Mouse (Mus musculus) midbrain, embryonic 13.5 days (tissue): ENCODE data around the gene Avl9. TPM values are rescaled to one million over a fixed set of nuclear protein-coding genes. Genes with fewer than 3 reads are reported as not detected.

ENCODE experiments used
- ATAC-seq: fragments of 200-750 bp; cut with Nextera tagmentation; 2 replicates; pipeline ENCODE4 v1.8.0; 2017; ENCODE audit warnings: mild to moderate bottlenecking, moderate TSS enrichment, moderate library complexity
- H3K27ac ChIP-seq: fragments of 300-500 bp; sonication (generic); 2 replicates; pipeline ENCODE4 v1.5.1; 2015; ENCODE audit warnings: inconsistent platforms, mild to moderate bottlenecking, moderate library complexity
- H3K27me3 ChIP-seq: fragments of 300-500 bp; sonication (generic); 2 replicates; pipeline ENCODE4 v1.6.1; 2015; ENCODE audit warnings: mild to moderate bottlenecking, inconsistent platforms
- H3K36me3 ChIP-seq: fragments of 300-500 bp; sonication (generic); 2 replicates; pipeline ENCODE4 v1.6.1; 2015; ENCODE audit warnings: mild to moderate bottlenecking, inconsistent platforms
- H3K4me1 ChIP-seq: fragments of 300-500 bp; sonication (generic); replicated peaks from 2 replicates; pipeline ENCODE4 v1.6.1; 2015; ENCODE audit warnings: inconsistent platforms
- H3K4me2 ChIP-seq: fragments of 300-500 bp; sonication (generic); replicated peaks from 2 replicates; pipeline ENCODE4 v1.6.1; 2015; ENCODE audit warnings: moderate library complexity, mild to moderate bottlenecking, inconsistent platforms
- H3K4me3 ChIP-seq: fragments of 300-500 bp; sonication (generic); replicated peaks from 2 replicates; pipeline ENCODE4 v1.5.1; 2015; ENCODE audit warnings: mild to moderate bottlenecking, inconsistent platforms
- H3K9ac ChIP-seq: fragments of 300-500 bp; sonication (generic); replicated peaks from 2 replicates; pipeline ENCODE4 v1.6.1; 2015; ENCODE audit warnings: mild to moderate bottlenecking, inconsistent platforms
- H3K9me3 ChIP-seq: fragments of 300-500 bp; sonication (generic); 2 replicates; pipeline ENCODE4 v1.6.1; 2016; ENCODE audit warnings: mild to moderate bottlenecking, inconsistent platforms
- WGBS: fragments of 180-500 bp; shearing (Covaris S2); methylation state at CpG from one replicate; pipeline ENCODE4 v1.1.7; 2015; 5-methylcytosine and 5-hydroxymethylcytosine counted together
- polyA plus RNA-seq: library from polyadenylated mRNA; unstranded; fragments of >200 nt; fragmentation: Nextera tagmentation; extraction: Ambion mirVana; gene quantifications from 2 replicates; pipeline ENCODE4 v1.2.1, GENCODE M21; 2015

Avl9 gene
- 33.6 and 34.4 TPM in 2 replicates for polyA plus RNA-seq

DNA sequence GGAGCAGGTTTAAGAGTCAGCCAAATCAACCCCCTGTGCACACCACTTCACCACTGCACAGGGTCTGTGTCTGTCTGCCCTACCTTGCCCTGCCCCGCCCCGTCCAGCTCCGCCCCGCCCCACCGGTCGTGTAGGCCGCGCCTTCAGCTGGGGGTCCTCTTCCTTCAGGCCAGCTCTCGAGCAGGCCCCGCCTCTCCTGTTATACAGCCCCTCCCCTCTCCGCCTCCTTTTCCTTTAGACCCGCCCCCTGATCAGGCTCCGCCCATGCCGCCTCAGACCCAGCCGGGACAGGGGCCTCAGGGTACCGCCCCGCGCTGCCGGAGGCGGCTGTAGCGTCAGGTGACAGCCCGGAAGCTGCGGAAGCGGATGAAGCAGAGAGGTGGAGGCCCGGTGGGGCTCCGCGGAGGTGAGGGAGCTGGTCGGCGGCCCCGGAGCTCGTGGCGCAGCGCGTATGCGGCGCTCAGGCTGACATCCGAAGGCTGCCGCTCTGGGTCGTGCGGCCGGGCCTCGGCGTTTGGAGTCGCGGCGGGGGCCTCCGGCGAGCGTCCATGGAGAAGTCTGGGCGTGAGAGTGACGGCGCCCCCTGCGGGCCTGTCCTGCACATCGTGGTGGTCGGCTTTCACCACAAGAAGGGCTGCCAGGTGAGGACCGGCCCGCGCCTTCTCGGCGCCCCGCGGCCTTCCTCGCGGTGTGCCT lies at the start of gene Avl9:
Gene Avl9 (plus strand): TSS at position 326 of the 696 bp plus-strand sequence.
- WGBS: under 1% methylated on average over 64 of the region's 64 CpGs
- peak within 1 kb of the TSS; percentile 88 for H3K9ac ChIP-seq

DNA sequence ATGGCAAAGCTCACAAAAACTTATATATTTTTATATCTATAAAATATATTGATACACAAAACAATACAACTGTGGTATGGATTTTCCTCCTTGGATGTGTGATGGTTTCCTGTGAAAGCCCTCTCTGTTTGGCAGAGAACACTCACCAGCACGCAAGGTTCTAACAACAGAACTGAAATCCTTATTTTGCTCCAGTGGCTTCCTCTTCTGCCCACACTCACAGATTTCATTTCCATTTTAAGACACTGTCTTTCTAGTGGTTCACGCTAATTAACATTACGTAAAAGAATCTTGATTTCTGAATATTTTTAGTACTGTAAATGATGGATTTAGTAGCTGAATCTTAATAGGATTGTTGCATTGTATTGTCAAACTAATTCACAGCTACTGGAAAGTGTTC lies 26.5 kb upstream of the Avl9 start:
- Histone ChIP-seq H3K27ac (no peak overlapping the region), H3K4me1 (no peaks in the 10 kb centered on the region), H3K4me3 (no peak overlapping the region), H3K36me3 (no peaks in the 10 kb centered on the region), H3K4me2 (no peak overlapping the region), H3K27me3 (no peaks in the 10 kb centered on the region), H3K9me3 (no peaks in the 10 kb centered on the region), H3K9ac (no peak overlapping the region)
- WGBS: 93% methylated on average over 3 of the region's 3 CpGs
- ATAC-seq: no peak

More for the DNA sequence above, at the start of gene Avl9:
- H3K4me3 ChIP-seq: peak within 1 kb of the TSS; percentile 76
- no peaks in the 10 kb centered on the region for H3K27me3 ChIP-seq
- peaks cover 19% of the 10 kb centered on the region for H3K4me1 ChIP-seq
- no peaks in the 10 kb centered on the region for H3K36me3 ChIP-seq
- peak within 1 kb of the TSS; percentile 96 for H3K27ac ChIP-seq
- peak; percentile 99 for ATAC-seq
- peak within 1 kb of the TSS; percentile 69 for H3K4me2 ChIP-seq
- no peaks in the 10 kb centered on the region for H3K9me3 ChIP-seq

DNA sequence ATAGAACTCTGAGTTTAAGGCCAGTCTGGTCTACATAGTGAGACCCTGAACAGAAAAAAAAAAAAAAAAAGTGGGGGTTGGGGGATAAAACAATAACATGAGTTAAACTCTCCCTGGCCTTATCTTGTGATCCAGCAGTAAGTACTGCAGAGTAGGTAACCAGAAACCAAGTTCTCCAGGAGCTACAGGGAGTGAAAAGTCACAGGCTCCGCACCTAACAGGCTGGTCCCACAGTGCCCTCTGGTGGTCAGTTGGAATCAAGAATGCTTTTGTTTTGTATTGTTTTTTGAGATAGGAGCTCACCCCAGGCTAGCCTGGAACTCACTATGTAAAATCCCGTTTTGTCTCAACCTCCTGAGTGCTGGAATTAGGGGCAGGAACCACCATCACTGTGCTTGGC lies 23.5 kb upstream of the Avl9 start:
- H3K4me3 ChIP-seq: no peak overlapping the region
- no peak overlapping the region for H3K9ac ChIP-seq
- H3K36me3 ChIP-seq: no peaks in the 10 kb centered on the region
- peak; percentile 63; the same call in 1 of the 2 replicates for ATAC-seq
- no peaks in the 10 kb centered on the region for H3K4me1 ChIP-seq
- no peak overlapping the region for H3K4me2 ChIP-seq
- no peak overlapping the region for H3K27ac ChIP-seq
- no peaks in the 10 kb centered on the region for H3K9me3 ChIP-seq
- H3K27me3 ChIP-seq: no peaks in the 10 kb centered on the region
- WGBS: 6% methylated on average over 2 of the region's 2 CpGs

DNA sequence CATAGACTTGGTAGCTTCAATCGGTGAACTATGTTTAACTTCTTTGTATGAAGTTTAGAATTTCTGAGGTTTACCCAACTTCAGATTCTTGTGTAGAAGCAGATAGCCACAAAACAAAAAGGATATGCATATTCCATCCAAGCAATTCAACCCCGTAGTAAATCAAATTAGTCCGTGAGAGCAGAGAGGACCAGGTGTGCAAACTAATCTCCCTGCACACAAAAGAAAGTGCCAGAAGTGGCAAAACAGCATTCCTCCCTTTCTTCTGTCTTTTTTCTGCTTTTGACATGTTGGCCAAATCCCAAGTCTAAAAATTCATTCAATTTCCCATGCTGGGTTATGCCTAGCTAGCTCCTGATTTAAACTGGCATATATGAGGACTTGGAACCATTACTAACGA lies 22.3 kb upstream of the Avl9 start:
- Histone ChIP-seq H3K4me3 (no peak overlapping the region), H3K27ac (no peak overlapping the region), H3K36me3 (no peaks in the 10 kb centered on the region), H3K4me2 (no peak overlapping the region), H3K9me3 (no peaks in the 10 kb centered on the region), H3K27me3 (no peaks in the 10 kb centered on the region), H3K9ac (no peak overlapping the region), H3K4me1 (no peaks in the 10 kb centered on the region)
- WGBS: 59% methylated on average over 4 of the region's 4 CpGs
- no peak for ATAC-seq

DNA sequence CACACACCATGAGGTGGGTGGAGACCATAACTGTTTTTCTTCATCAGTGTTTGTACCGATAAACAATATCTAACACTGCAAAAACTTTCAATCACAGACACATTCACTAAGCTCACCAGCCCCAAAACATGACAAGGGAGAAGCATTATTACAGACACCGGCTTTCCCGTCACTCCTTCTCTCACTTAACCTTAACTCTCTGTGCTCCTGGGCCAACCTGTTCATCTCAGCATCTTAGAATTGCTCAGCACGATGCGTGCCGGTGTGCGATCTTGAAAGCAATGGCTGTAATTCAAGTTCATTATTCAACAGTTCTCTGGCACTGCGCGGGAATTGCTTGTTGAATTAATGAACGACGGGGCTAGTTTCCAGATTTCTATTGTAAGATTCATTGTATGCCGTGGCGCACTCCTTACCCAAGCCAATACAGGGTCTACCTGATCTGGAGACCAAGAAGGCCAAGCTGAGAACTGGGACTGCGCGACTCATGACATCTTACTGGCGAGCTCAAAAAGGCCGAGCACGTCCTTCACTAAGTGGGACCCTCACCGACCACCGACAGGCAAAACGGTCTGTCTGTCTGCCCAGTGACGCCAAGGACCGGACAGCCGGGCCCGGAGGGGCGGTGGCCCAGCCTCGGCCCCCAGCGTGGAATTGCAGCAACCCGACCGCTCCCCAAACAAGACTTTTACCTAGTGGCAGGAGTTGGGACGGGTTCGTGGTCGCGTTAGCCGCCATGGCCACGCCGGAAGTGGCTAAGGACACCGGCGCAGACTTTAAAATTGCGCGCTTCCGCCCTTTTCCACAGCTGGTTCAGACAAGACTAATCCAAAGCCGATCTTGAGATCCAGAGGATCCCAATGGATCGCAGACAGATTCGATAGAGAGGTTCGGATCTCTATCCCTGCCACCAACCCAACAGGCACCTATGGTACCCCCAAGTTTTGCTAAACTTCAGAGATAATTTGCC lies 10.5 kb upstream of the Avl9 start, which contains the start of gene Lsm5:
Gene Lsm5 (minus strand): TSS at position 780 of the 970 bp plus-strand sequence.
- Histone ChIP-seq H3K27ac (peak within 1 kb of the TSS; percentile 14; the same call in 1 of the 2 replicates), H3K27me3 (no peaks in the 10 kb centered on the region), H3K9me3 (0 out of 2 replicates have a peak, but pooled peaks cover 3% of the 10 kb centered on the region), H3K4me2 (peak within 1 kb of the TSS; percentile 80), H3K4me3 (peak within 1 kb of the TSS; percentile 64), H3K4me1 (peaks cover 7% of the 10 kb centered on the region), H3K9ac (peak within 1 kb of the TSS; percentile 70), H3K36me3 (no peaks in the 10 kb centered on the region)
- WGBS: under 1% methylated on average over 46 of the region's 46 CpGs
- peak; percentile 95 for ATAC-seq

DNA sequence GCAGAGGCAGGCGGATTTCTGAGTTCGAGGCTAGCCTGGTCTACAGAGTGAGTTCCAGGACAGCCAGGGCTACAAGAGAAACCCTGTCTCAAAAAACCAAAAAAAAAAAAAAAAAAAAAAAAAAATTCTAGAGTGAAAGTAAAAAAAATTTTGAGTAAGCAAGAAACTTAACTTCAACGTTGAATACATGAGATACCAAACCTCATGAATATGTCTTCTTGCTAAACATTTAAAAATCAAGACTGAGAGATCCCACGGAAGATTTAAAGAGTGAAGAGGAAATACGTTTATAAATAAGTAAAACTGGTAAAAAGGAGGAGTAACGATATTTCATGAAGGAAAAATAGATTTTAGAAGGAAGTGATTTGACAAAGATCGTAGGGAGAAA lies 519 bp upstream of the Avl9 start:
- Histone ChIP-seq H3K4me2 (peak overlapping the region; percentile 69), H3K4me3 (peak overlapping the region; percentile 76), H3K9me3 (no peaks in the 10 kb centered on the region), H3K36me3 (no peaks in the 10 kb centered on the region), H3K27ac (peak overlapping the region; percentile 96; the same call in 1 of the 2 replicates), H3K9ac (peak overlapping the region; percentile 88; the same call in 1 of the 2 replicates), H3K27me3 (no peaks in the 10 kb centered on the region), H3K4me1 (peaks cover 19% of the 10 kb centered on the region)
- 51% methylated on average over 7 of the region's 7 CpGs for WGBS
- no peak for ATAC-seq

DNA sequence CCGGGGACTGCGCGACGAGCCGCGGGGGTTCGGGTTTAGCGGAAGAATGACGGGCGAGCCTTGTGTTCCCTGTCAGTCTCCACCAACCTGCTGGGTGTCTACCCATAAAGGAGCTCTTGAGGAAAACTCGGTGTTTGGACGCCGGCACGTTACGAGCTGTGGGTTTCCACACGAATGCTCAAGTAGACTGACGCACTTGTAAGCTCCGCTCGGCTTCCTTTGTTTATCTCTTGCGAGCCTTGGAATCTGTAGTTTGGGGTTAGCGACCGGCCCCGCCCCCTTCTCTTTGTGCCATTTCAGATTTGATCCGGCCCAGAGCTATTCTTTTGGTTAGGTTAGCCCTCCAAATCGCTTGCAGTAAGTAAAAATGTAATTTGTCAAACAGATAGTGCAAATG lies 569 bp downstream of the Avl9 start:
- no peak for ATAC-seq
- Histone ChIP-seq H3K4me2 (peak overlapping the region; percentile 69), H3K9me3 (no peaks in the 10 kb centered on the region), H3K9ac (peak overlapping the region; percentile 88), H3K4me3 (peak overlapping the region; percentile 76), H3K4me1 (peaks cover 19% of the 10 kb centered on the region), H3K27ac (peak overlapping the region; percentile 96), H3K36me3 (no peaks in the 10 kb centered on the region), H3K27me3 (no peaks in the 10 kb centered on the region)
- 0% methylated on average over 25 of the region's 25 CpGs for WGBS

DNA sequence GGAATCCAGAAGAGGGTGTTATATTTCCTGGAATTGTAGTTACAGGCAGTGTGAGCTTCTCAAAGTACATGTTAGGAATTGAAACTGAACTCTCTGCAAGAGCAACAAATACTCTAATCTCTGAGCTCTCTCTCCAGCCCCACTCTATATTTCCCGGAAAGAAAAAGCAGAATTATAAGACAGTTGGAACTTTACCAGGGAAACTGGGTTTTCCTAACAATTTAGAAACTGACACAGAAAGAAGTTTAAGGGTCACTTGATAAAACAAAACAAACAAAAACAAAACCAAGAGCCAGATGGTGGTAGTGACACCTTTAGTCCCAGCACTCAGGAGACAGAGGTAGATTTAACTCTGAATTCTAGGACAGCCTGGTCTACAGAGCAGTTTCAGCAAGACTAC lies 4.4 kb downstream of the Avl9 start:
- peaks cover 7% of the 10 kb centered on the region for H3K36me3 ChIP-seq
- no peak overlapping the region for H3K27ac ChIP-seq
- H3K27me3 ChIP-seq: no peaks in the 10 kb centered on the region
- peaks cover 19% of the 10 kb centered on the region for H3K4me1 ChIP-seq
- H3K9ac ChIP-seq: no peak overlapping the region
- H3K4me2 ChIP-seq: no peak overlapping the region
- no peak overlapping the region for H3K4me3 ChIP-seq
- 97% methylated on average over 1 of the region's 1 CpGs for WGBS
- ATAC-seq: no peak
- H3K9me3 ChIP-seq: no peaks in the 10 kb centered on the region

DNA sequence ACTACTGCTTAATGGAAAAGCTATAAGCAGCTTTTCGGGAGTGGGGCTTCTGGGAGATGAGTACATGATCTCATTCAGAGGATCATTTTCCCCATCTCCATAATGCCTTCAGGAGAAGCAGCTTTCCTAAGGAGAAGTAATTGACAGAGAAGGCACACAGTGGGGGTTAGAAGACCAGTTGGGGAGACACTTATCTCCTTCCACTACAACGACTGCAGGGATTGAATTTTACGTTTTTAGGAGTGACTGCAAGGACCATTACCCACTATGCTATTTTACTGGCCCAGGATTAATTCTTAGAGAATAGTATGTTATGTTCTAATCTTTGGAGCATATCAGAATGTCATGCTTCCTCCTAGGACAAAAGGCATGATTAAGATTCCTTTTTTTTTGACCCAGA lies 6.2 kb downstream of the Avl9 start:
- Histone ChIP-seq H3K4me3 (no peak overlapping the region), H3K27ac (0 out of 2 replicates have a peak overlapping the region, but pooled peaks have one; percentile 35), H3K9me3 (no peaks in the 10 kb centered on the region), H3K4me1 (peaks cover 17% of the 10 kb centered on the region), H3K4me2 (no peak overlapping the region), H3K36me3 (peaks cover 16% of the 10 kb centered on the region), H3K27me3 (no peaks in the 10 kb centered on the region), H3K9ac (no peak overlapping the region)
- ATAC-seq: no peak
- WGBS: 55% methylated on average over 3 of the region's 3 CpGs

DNA sequence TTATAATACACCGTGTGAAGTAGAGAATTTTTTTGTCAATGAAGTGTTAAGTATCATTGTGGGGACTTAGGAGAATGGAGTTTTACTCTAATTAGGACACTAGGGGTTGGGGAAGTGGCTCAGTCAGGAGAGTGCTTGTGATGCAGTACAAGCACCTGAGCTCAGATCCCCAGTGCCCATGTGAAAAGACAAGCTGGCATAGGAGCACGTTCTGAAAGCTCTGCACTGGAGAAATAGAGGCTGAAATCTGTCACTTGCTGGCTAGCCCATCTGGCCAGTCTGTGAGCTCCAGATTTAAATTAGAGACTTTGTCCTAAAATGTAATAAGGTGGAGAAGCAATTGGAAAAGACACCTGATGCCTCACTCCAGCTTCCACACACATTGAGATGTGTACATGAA lies 17.8 kb downstream of the Avl9 start:
- 74% methylated on average over 2 of the region's 2 CpGs for WGBS
- 0 out of 2 replicates have a peak, but pooled peaks have one; percentile 24 for ATAC-seq
- Histone ChIP-seq H3K9me3 (no peaks in the 10 kb centered on the region), H3K4me1 (no peaks in the 10 kb centered on the region), H3K27me3 (no peaks in the 10 kb centered on the region), H3K27ac (no peak overlapping the region), H3K9ac (no peak overlapping the region), H3K36me3 (peaks cover 70% of the 10 kb centered on the region), H3K4me2 (no peak overlapping the region), H3K4me3 (no peak overlapping the region)

DNA sequence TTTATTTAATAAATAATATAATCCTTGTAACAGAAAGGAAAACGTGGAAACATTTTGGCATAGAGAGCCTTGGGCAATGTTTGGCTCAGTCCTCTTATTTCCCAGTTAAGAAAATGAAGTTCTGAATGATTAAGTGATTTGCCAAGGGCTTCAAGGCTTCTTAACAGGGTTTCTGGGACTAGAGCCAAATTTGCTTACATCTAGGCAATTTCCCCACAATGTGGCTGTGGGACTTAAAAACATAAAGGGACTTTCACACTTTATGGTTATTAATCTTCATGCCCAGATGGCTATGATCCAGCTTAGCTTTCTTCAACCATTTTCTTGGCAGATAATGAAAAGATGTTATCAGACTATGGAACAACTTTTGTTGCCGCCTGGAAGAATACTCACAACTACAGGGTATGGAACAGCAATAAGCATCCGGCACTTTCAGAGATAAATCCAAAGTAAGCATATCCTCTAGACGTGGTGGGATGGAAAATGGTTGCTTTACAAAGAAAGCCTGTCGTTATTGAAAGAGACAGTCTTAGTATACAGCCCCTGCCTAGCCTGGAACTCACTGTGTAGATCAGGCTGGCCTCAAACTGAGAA lies 31.3 kb downstream of the Avl9 start:
- 0 out of 2 replicates have a peak, but pooled peaks have one; percentile 30 for ATAC-seq
- no peak overlapping the region for H3K4me3 ChIP-seq
- no peak overlapping the region for H3K9ac ChIP-seq
- 73% methylated on average over 5 of the region's 5 CpGs for WGBS
- no peaks in the 10 kb centered on the region for H3K9me3 ChIP-seq
- H3K4me2 ChIP-seq: no peak overlapping the region
- H3K36me3 ChIP-seq: peaks cover 34% of the 10 kb centered on the region
- H3K27ac ChIP-seq: no peak overlapping the region
- H3K27me3 ChIP-seq: no peaks in the 10 kb centered on the region
- H3K4me1 ChIP-seq: no peaks in the 10 kb centered on the region
